Mouse (Mus musculus) midbrain, embryonic 14.5 days (tissue): ENCODE measurements around the gene Ssbp2. TPM values are rescaled to one million over a fixed set of nuclear protein-coding genes. Genes with fewer than 3 reads are reported as not detected.

Source experiments
- ATAC-seq: fragments of 200-750 bp; cut with Nextera tagmentation; 2 replicates; pipeline ENCODE4 v1.8.0; 2017; ENCODE audit warnings: moderate number of reproducible peaks, moderate library complexity; ENCODE audit not compliant: low FRiP score, low TSS enrichment
- DNase-seq: peaks from one replicate; pipeline ENCODE4 v3.0.0-alpha.2; 2015
- H3K27ac ChIP-seq: fragments of 300-500 bp; sonication (generic); replicated peaks from 2 replicates; pipeline ENCODE4 v1.5.1; 2014; ENCODE audit warnings: mild to moderate bottlenecking, low read depth, low read length, moderate library complexity
- H3K27me3 ChIP-seq: fragments of 300-500 bp; sonication (generic); 2 replicates; pipeline ENCODE4 v1.6.1; 2014; ENCODE audit warnings: low read length, control low read depth, mixed read lengths; ENCODE audit not compliant: control insufficient read depth, insufficient read depth
- H3K36me3 ChIP-seq: fragments of 300-500 bp; sonication (generic); 2 replicates; pipeline ENCODE4 v1.6.1; 2014; ENCODE audit warnings: low read length, control low read depth; ENCODE audit not compliant: control insufficient read depth, insufficient read depth
- H3K4me1 ChIP-seq: fragments of 300-500 bp; sonication (generic); 2 replicates; pipeline ENCODE4 v1.6.1; 2014; ENCODE audit warnings: mild to moderate bottlenecking, antibody characterized with exemption, low read length, control low read depth; ENCODE audit not compliant: control insufficient read depth, insufficient read depth
- H3K4me2 ChIP-seq: fragments of 300-500 bp; sonication (generic); 2 replicates; pipeline ENCODE4 v1.6.1; 2014; ENCODE audit warnings: mild to moderate bottlenecking, low read length, moderate library complexity
- H3K4me3 ChIP-seq: fragments of 300-500 bp; sonication (generic); replicated peaks from 2 replicates; pipeline ENCODE4 v1.5.1; 2014; ENCODE audit warnings: low read depth, low read length
- H3K9ac ChIP-seq: fragments of 300-500 bp; sonication (generic); replicated peaks from 2 replicates; pipeline ENCODE4 v1.6.1; 2014; ENCODE audit warnings: mild to moderate bottlenecking, low read length, moderate library complexity
- H3K9me3 ChIP-seq: fragments of 300-500 bp; sonication (generic); 2 replicates; pipeline ENCODE4 v1.6.1; 2016; ENCODE audit warnings: low read length, control low read depth, mixed read lengths; ENCODE audit not compliant: control insufficient read depth
- WGBS: fragments of 180-500 bp; shearing (Covaris S2); extraction: QIAGEN DNeasy Blood & Tissue Kit; methylation state at CpG from one replicate; pipeline ENCODE4 v1.1.7; 2014; 5-methylcytosine and 5-hydroxymethylcytosine counted together
- polyA plus RNA-seq: library from polyadenylated mRNA; unstranded; fragments of >200 nt; fragmentation: Nextera tagmentation; extraction: Ambion mirVana; gene quantifications from 2 replicates; pipeline ENCODE4 v1.2.1, GENCODE M21; 2014

The Ssbp2 gene
- polyA plus RNA-seq, 1 experiment from 2014 or later = 283 TPM

GRCm38 (mm10) chr13:91693615-91694014 lies 233.5 kb downstream of the Ssbp2 start:
- DNase-seq (no peak), ATAC-seq (no peak)
- Histone ChIP-seq H3K36me3 (peaks cover 32% of the 10 kb centered on the region), H3K27me3 (no peaks in the 10 kb centered on the region), H3K27ac (no peak overlapping the region), H3K9ac (no peak overlapping the region), H3K4me1 (no peaks in the 10 kb centered on the region), H3K9me3 (no peaks in the 10 kb centered on the region), H3K4me3 (no peak overlapping the region), H3K4me2 (no peak overlapping the region)
- WGBS = 73% methylated on average over 7 of the region's 7 CpGs

- Histone ChIP-seq H3K36me3 (peaks cover 25% of the 10 kb centered on the region), H3K9me3 (no peaks in the 10 kb centered on the region), H3K4me3 (no peak overlapping the region), H3K27ac (no peak overlapping the region), H3K4me1 (no peaks in the 10 kb centered on the region), H3K27me3 (no peaks in the 10 kb centered on the region), H3K4me2 (no peak overlapping the region), H3K9ac (no peak overlapping the region)
- no peak for DNase-seq
- WGBS = 88% methylated on average over 2 of the region's 2 CpGs
- ATAC-seq = no peak
Measured at GRCm38 (mm10) chr13:91695406-91695805, 235.3 kb downstream of the Ssbp2 start.

GRCm38 (mm10) chr13:91696109-91696645 lies 236.1 kb downstream of the Ssbp2 start:
- Histone ChIP-seq H3K4me1 (no peaks in the 10 kb centered on the region), H3K27me3 (no peaks in the 10 kb centered on the region), H3K9ac (no peak overlapping the region), H3K36me3 (peaks cover 25% of the 10 kb centered on the region; the same call in 1 of the 2 replicates), H3K27ac (no peak overlapping the region), H3K4me2 (no peak overlapping the region), H3K4me3 (no peak overlapping the region), H3K9me3 (no peaks in the 10 kb centered on the region)
- ATAC-seq (no peak), DNase-seq (no peak)
- 95% methylated on average over 2 of the region's 2 CpGs for WGBS

DNA sequence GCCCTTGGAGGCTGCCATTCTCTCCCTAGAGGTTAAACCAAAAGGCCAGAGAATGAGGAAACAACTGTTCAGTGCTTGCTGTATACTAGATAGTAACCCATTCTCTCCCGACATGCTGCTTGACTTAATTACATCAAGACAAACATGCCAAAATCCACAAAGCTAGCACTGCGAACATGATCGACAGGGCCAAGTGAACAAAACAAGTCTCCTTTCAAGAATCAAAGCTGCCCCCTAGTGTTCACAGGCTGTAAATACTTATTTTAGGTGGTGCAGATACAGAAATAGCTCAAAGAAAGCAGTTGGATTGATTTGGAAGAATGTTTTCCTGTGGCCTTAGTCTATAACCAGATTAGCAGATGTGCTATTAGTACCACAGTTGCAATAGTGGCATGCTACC lies 236.9 kb downstream of the Ssbp2 start:
- no peak overlapping the region for H3K27ac ChIP-seq
- no peak overlapping the region for H3K4me3 ChIP-seq
- DNase-seq = peak; percentile 83
- no peaks in the 10 kb centered on the region for H3K4me1 ChIP-seq
- no peak for ATAC-seq
- H3K9me3 ChIP-seq = no peaks in the 10 kb centered on the region
- H3K27me3 ChIP-seq = no peaks in the 10 kb centered on the region
- peaks cover 25% of the 10 kb centered on the region; the same call in 1 of the 2 replicates for H3K36me3 ChIP-seq
- H3K4me2 ChIP-seq = no peak overlapping the region
- no peak overlapping the region for H3K9ac ChIP-seq
- 37% methylated on average over 3 of the region's 3 CpGs for WGBS

- Histone ChIP-seq H3K27ac (no peak overlapping the region), H3K4me2 (no peak overlapping the region), H3K4me1 (no peaks in the 10 kb centered on the region), H3K4me3 (no peak overlapping the region), H3K36me3 (peaks cover 16% of the 10 kb centered on the region; the same call in 1 of the 2 replicates), H3K27me3 (no peaks in the 10 kb centered on the region), H3K9ac (no peak overlapping the region), H3K9me3 (no peaks in the 10 kb centered on the region)
- ATAC-seq = no peak
- no peak for DNase-seq
- 93% methylated on average over 6 of the region's 6 CpGs for WGBS
Measured at GRCm38 (mm10) chr13:91702337-91702736, 242.3 kb downstream of the Ssbp2 start.

DNA sequence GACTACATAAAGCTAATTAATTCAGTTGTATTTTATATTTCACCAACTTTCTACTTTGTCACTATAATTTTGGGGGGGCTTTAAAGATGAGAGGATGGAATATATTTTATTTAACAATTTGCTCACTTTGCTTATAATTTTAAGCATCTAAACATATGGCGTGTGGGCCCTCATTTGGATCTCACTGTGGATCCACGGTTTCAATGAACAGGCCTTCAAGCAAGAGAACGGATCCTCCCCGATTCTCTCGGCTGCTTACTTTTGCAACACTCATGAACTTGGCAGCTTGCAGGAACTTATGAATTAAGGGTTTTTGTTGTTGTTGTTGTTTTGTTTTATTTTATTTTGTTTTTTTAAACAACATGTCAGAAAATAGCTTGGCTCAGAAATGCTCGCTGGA lies 259.4 kb downstream of the Ssbp2 start:
- ATAC-seq (no peak), DNase-seq (no peak)
- Histone ChIP-seq H3K27me3 (no peaks in the 10 kb centered on the region), H3K27ac (no peak overlapping the region), H3K9ac (no peak overlapping the region), H3K4me1 (no peaks in the 10 kb centered on the region), H3K4me2 (no peak overlapping the region), H3K9me3 (no peaks in the 10 kb centered on the region), H3K36me3 (no peaks in the 10 kb centered on the region), H3K4me3 (no peak overlapping the region)
- 95% methylated on average over 6 of the region's 6 CpGs for WGBS

DNA sequence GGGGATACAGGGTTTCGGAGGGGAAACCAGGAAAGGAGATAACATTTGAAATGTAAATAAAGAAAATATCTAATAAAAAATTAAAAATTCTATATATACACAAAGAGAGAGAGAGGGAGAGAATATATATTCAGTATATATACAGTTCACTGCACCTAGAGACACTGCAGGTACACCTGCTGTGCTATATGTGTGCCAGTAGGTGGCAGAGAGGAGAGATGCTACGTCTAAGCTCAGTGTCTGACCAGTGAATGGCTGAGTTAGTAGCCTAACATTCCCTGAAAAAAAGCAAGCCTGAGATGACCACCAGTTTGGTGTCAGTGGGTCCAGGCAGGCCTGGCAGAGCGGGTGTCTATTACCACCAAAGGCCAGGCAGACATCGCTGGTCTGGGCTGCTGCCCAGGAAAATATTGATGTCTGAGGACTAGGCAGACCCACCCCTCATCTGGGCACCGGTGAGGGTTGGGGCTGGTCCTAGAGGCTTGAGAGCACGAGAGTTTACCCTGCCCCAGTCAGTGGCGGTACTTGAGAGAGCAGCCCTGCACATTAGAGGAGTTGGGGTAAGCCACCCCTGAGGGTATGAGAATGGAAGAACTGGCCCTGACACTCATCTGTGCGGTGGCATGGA lies 263.1 kb downstream of the Ssbp2 start:
- WGBS = 67% methylated on average over 8 of the region's 8 CpGs
- Histone ChIP-seq H3K4me3 (no peak overlapping the region), H3K36me3 (no peaks in the 10 kb centered on the region), H3K9ac (no peak overlapping the region), H3K4me2 (no peak overlapping the region), H3K27ac (no peak overlapping the region), H3K27me3 (no peaks in the 10 kb centered on the region), H3K4me1 (no peaks in the 10 kb centered on the region), H3K9me3 (no peaks in the 10 kb centered on the region)
- peak; percentile 29 for DNase-seq
- ATAC-seq = peak; percentile 71; the same call in 1 of the 2 replicates

DNA sequence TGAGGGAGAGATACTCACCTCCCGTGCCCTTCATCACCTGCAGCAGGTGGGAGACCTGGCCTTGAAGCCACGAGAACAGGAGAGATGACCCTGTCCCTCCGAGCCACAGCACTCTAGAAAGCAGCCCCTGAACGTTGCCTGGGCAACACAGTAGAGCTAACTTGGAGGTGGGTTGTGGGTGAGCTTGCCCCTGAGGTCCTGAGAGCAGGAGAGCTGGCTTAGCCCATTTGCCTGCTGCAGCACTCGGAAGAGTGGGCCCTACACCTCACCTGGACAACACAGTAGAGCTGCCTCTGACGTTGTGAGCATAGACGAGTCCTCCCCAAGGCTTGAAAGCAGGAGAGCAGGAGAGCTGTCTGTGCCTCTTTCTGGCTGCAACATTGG lies 263.6 kb downstream of the Ssbp2 start:
- Histone ChIP-seq H3K4me1 (no peaks in the 10 kb centered on the region), H3K27me3 (no peaks in the 10 kb centered on the region), H3K4me2 (no peak overlapping the region), H3K9me3 (no peaks in the 10 kb centered on the region), H3K36me3 (no peaks in the 10 kb centered on the region), H3K27ac (no peak overlapping the region), H3K9ac (no peak overlapping the region), H3K4me3 (no peak overlapping the region)
- 80% methylated on average over 7 of the region's 7 CpGs for WGBS
- ATAC-seq (no peak), DNase-seq (no peak)

- Histone ChIP-seq H3K36me3 (no peaks in the 10 kb centered on the region), H3K27me3 (no peaks in the 10 kb centered on the region), H3K4me3 (no peak overlapping the region), H3K4me1 (no peaks in the 10 kb centered on the region), H3K9ac (no peak overlapping the region), H3K27ac (no peak overlapping the region), H3K4me2 (no peak overlapping the region), H3K9me3 (no peaks in the 10 kb centered on the region)
- DNase-seq (no peak), ATAC-seq (no peak)
- 92% methylated on average over 3 of the region's 3 CpGs for WGBS
Measured at GRCm38 (mm10) chr13:91724211-91724610, 264.1 kb downstream of the Ssbp2 start.
